Mouse (Mus musculus): ENCODE data around the gene Igf2bp2. TPM values are rescaled to one million over a fixed set of nuclear protein-coding genes. Genes with fewer than 3 reads are reported as not detected.
A peak's percentile ranks its signal among the peaks of the same experiment; 100 is the strongest.

Igf2bp2 gene
- polyA plus RNA-seq, 1 experiment from 2014 or later = 77.1 TPM

GRCm38 (mm10) chr16:22177999-22178398, 14.9 kb upstream of the Igf2bp2 start:
- no peak overlapping the region for H3K4me2 ChIP-seq
- DNase-seq (ENCODE audit: low spot score) (no peak), ATAC-seq (replicated peaks; ENCODE audit: low FRiP score) (no peak)
- no peak overlapping the region for H3K27ac ChIP-seq (ENCODE audit: low read depth, low read length)
- no peak overlapping the region for H3K9ac ChIP-seq (ENCODE audit: low read depth, low read length)
- H3K4me1 ChIP-seq (replicated peaks; ENCODE audit: control insufficient read depth, insufficient read depth, low read length) = no peaks in the 10 kb centered on the region
- H3K9me3 ChIP-seq (ENCODE audit: control insufficient read depth, low read length) = no peaks in the 10 kb centered on the region
- no peaks in the 10 kb centered on the region for H3K27me3 ChIP-seq (replicated peaks; ENCODE audit: control insufficient read depth, insufficient read depth, low read length)
- WGBS = 72% methylated on average over 2 of the region's 2 CpGs
- no peak overlapping the region for H3K4me3 ChIP-seq (ENCODE audit: low read depth, low read length)
- no peaks in the 10 kb centered on the region for H3K36me3 ChIP-seq (ENCODE audit: control insufficient read depth, insufficient read depth, low read length)

- no peak overlapping the region for H3K27ac ChIP-seq (ENCODE audit: low read depth, low read length)
- H3K9ac ChIP-seq (ENCODE audit: low read depth, low read length) = no peak overlapping the region
- 90% methylated on average over 8 of the region's 8 CpGs for WGBS
- H3K36me3 ChIP-seq (ENCODE audit: control insufficient read depth, insufficient read depth, low read length) = no peaks in the 10 kb centered on the region
- H3K4me1 ChIP-seq (replicated peaks; ENCODE audit: control insufficient read depth, insufficient read depth, low read length) = no peaks in the 10 kb centered on the region
- no peak overlapping the region for H3K4me3 ChIP-seq (ENCODE audit: low read depth, low read length)
- ATAC-seq (replicated peaks; ENCODE audit: low FRiP score) (no peak), DNase-seq (ENCODE audit: low spot score) (no peak)
- H3K4me2 ChIP-seq = no peak overlapping the region
- no peaks in the 10 kb centered on the region for H3K9me3 ChIP-seq (ENCODE audit: control insufficient read depth, low read length)
- peaks cover 16% of the 10 kb centered on the region for H3K27me3 ChIP-seq (replicated peaks; ENCODE audit: control insufficient read depth, insufficient read depth, low read length)
These were observed 5.6 kb upstream of the Igf2bp2 start for GRCm38 (mm10) chr16:22168731-22169130.

GRCm38 (mm10) chr16:22165556-22165955, 2.5 kb upstream of the Igf2bp2 start:
- Histone ChIP-seq H3K27ac (ENCODE audit: low read depth, low read length) (no peak overlapping the region), H3K4me2 (no peak overlapping the region), H3K4me1 (replicated peaks; ENCODE audit: control insufficient read depth, insufficient read depth, low read length) (no peaks in the 10 kb centered on the region), H3K9ac (ENCODE audit: low read depth, low read length) (no peak overlapping the region), H3K9me3 (ENCODE audit: control insufficient read depth, low read length) (no peaks in the 10 kb centered on the region), H3K36me3 (ENCODE audit: control insufficient read depth, insufficient read depth, low read length) (no peaks in the 10 kb centered on the region), H3K4me3 (ENCODE audit: low read depth, low read length) (no peak overlapping the region), H3K27me3 (replicated peaks; ENCODE audit: control insufficient read depth, insufficient read depth, low read length) (peaks cover 43% of the 10 kb centered on the region)
- peak; percentile 19 for DNase-seq (ENCODE audit: low spot score)
- no peak for ATAC-seq (replicated peaks; ENCODE audit: low FRiP score)
- 86% methylated on average over 5 of the region's 5 CpGs for WGBS

- H3K4me1 ChIP-seq (replicated peaks; ENCODE audit: control insufficient read depth, insufficient read depth, low read length) = no peaks in the 10 kb centered on the region
- H3K9ac ChIP-seq (ENCODE audit: low read depth, low read length) = no peak overlapping the region
- ATAC-seq (replicated peaks; ENCODE audit: low FRiP score) (no peak), DNase-seq (ENCODE audit: low spot score) (peak; percentile 25)
- 48% methylated on average over 8 of the region's 8 CpGs for WGBS
- H3K27me3 ChIP-seq (replicated peaks; ENCODE audit: control insufficient read depth, insufficient read depth, low read length) = peaks cover 43% of the 10 kb centered on the region
- no peak overlapping the region for H3K27ac ChIP-seq (ENCODE audit: low read depth, low read length)
- no peaks in the 10 kb centered on the region for H3K36me3 ChIP-seq (ENCODE audit: control insufficient read depth, insufficient read depth, low read length)
- H3K4me2 ChIP-seq = 0 out of 2 replicates have a peak overlapping the region, but pooled peaks have one; percentile 23
- no peak overlapping the region for H3K4me3 ChIP-seq (ENCODE audit: low read depth, low read length)
- no peaks in the 10 kb centered on the region for H3K9me3 ChIP-seq (ENCODE audit: control insufficient read depth, low read length)
These were observed 1.3 kb upstream of the Igf2bp2 start for GRCm38 (mm10) chr16:22164446-22164845.

- DNase-seq (ENCODE audit: low spot score) (peak; percentile 61), ATAC-seq (replicated peaks; ENCODE audit: low FRiP score) (peak; percentile 37; the same call in 1 of the 2 replicates)
- Histone ChIP-seq H3K27ac (ENCODE audit: low read depth, low read length) (peak overlapping the region; percentile 52), H3K4me1 (replicated peaks; ENCODE audit: control insufficient read depth, insufficient read depth, low read length) (no peaks in the 10 kb centered on the region), H3K27me3 (replicated peaks; ENCODE audit: control insufficient read depth, insufficient read depth, low read length) (peaks cover 43% of the 10 kb centered on the region), H3K4me2 (peak overlapping the region; percentile 64), H3K9ac (ENCODE audit: low read depth, low read length) (peak overlapping the region; percentile 82), H3K36me3 (ENCODE audit: control insufficient read depth, insufficient read depth, low read length) (no peaks in the 10 kb centered on the region), H3K4me3 (ENCODE audit: low read depth, low read length) (peak overlapping the region; percentile 82), H3K9me3 (ENCODE audit: control insufficient read depth, low read length) (no peaks in the 10 kb centered on the region)
- WGBS = 1% methylated on average over 27 of the region's 27 CpGs
These were observed 355 bp upstream of the Igf2bp2 start for GRCm38 (mm10) chr16:22163456-22163851.

GRCm38 (mm10) chr16:22162066-22162511, 1.0 kb downstream of the Igf2bp2 start:
- peak overlapping the region; percentile 64 for H3K4me2 ChIP-seq
- peaks cover 43% of the 10 kb centered on the region for H3K27me3 ChIP-seq (replicated peaks; ENCODE audit: control insufficient read depth, insufficient read depth, low read length)

GRCm38 (mm10) chr16:22161351-22162065, 1.6 kb downstream of the Igf2bp2 start:
- H3K36me3 ChIP-seq (ENCODE audit: control insufficient read depth, insufficient read depth, low read length) = no peaks in the 10 kb centered on the region
- peak overlapping the region; percentile 64 for H3K4me2 ChIP-seq
- WGBS = under 1% methylated on average over 71 of the region's 71 CpGs
- H3K4me3 ChIP-seq (ENCODE audit: low read depth, low read length) = peak overlapping the region; percentile 82
- DNase-seq (ENCODE audit: low spot score) = peak; percentile 73
- ATAC-seq (replicated peaks; ENCODE audit: low FRiP score) = no peak
- H3K9me3 ChIP-seq (ENCODE audit: control insufficient read depth, low read length) = no peaks in the 10 kb centered on the region
- H3K9ac ChIP-seq (ENCODE audit: low read depth, low read length) = peak overlapping the region; percentile 82
- H3K27me3 ChIP-seq (replicated peaks; ENCODE audit: control insufficient read depth, insufficient read depth, low read length) = peaks cover 43% of the 10 kb centered on the region
- no peaks in the 10 kb centered on the region for H3K4me1 ChIP-seq (replicated peaks; ENCODE audit: control insufficient read depth, insufficient read depth, low read length)
- peak overlapping the region; percentile 52 for H3K27ac ChIP-seq (ENCODE audit: low read depth, low read length)

More at GRCm38 (mm10) chr16:22162066-22162511, 1.0 kb downstream of the Igf2bp2 start:
- no peaks in the 10 kb centered on the region for H3K36me3 ChIP-seq (ENCODE audit: control insufficient read depth, insufficient read depth, low read length)
- peak overlapping the region; percentile 52 for H3K27ac ChIP-seq (ENCODE audit: low read depth, low read length)
- no peaks in the 10 kb centered on the region for H3K4me1 ChIP-seq (replicated peaks; ENCODE audit: control insufficient read depth, insufficient read depth, low read length)
- no peak for ATAC-seq (replicated peaks; ENCODE audit: low FRiP score)
- peak overlapping the region; percentile 82 for H3K9ac ChIP-seq (ENCODE audit: low read depth, low read length)
- DNase-seq (ENCODE audit: low spot score) = peak; percentile 56
- under 1% methylated on average over 19 of the region's 19 CpGs for WGBS
- no peaks in the 10 kb centered on the region for H3K9me3 ChIP-seq (ENCODE audit: control insufficient read depth, low read length)
- H3K4me3 ChIP-seq (ENCODE audit: low read depth, low read length) = peak overlapping the region; percentile 82

GRCm38 (mm10) chr16:22160386-22161145, 2.5 kb downstream of the Igf2bp2 start:
- DNase-seq (ENCODE audit: low spot score) (peak; percentile 29), ATAC-seq (replicated peaks; ENCODE audit: low FRiP score) (no peak)
- H3K4me3 ChIP-seq (ENCODE audit: low read depth, low read length) = peak overlapping the region; percentile 82
- WGBS = 4% methylated on average over 16 of the region's 16 CpGs
- no peak overlapping the region for H3K27ac ChIP-seq (ENCODE audit: low read depth, low read length)
- H3K36me3 ChIP-seq (ENCODE audit: control insufficient read depth, insufficient read depth, low read length) = no peaks in the 10 kb centered on the region
- no peak overlapping the region; the same call in 1 of the 2 replicates for H3K9ac ChIP-seq (ENCODE audit: low read depth, low read length)
- H3K27me3 ChIP-seq (replicated peaks; ENCODE audit: control insufficient read depth, insufficient read depth, low read length) = peaks cover 42% of the 10 kb centered on the region
- no peaks in the 10 kb centered on the region for H3K9me3 ChIP-seq (ENCODE audit: control insufficient read depth, low read length)
- no peaks in the 10 kb centered on the region for H3K4me1 ChIP-seq (replicated peaks; ENCODE audit: control insufficient read depth, insufficient read depth, low read length)
- H3K4me2 ChIP-seq = peak overlapping the region; percentile 64

All from liver, embryonic 11.5 days (tissue).